Comparison of ENCODE assay signal across 9 mouse cellular contexts in the genomic region with DNA sequence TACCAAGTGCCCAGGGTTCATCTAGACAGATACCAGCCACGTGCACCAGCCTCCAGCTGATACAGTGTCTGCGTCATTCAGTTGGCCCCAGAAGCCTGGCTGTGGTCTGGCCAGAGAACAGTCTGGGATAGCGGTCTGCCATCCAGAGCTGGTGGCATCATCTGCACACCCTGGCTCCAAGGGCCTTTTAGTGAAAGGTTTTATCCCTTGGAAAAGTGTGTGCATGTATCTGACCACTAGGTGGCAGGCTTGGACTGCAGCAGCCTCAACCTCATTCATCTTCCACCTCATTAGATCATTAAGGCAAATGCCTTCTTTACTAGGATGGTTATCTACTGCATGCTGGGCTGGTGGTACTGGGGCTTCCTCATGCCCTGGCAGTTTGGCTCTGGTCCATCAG.
DNase-seq lines count a peak whose midpoint lies in the region; ATAC-seq and TF ChIP-seq lines count a peak whose summit lies in the region.
"Had no signal": no experiment of that assay in that cellular context is flagged by ENCODE, and none has a peak within 500 bp of the region (broad histone marks: within the 10 kb centered on the region; RNA-seq: fewer than 3 reads in every experiment).

No protein-coding gene starts in this region.

- H3K4me2 ChIP-seq in limb, embryonic 12.5 days: no peak overlapping the region
- no peak overlapping the region for H3K4me2 ChIP-seq in stomach, embryonic 15.5 days

- TF ChIP-seq CTCF in cortical plate, adult 2 months (IDR thresholded peaks at IDR 0.05; ENCODE audit: extremely low read depth, insufficient read depth, low read length): peak; percentile 99

- 9% methylated on average over 3 of the region's 3 CpGs for WGBS in limb, embryonic 12.5 days
- WGBS in stomach, embryonic 15.5 days: 19% methylated on average over 3 of the region's 3 CpGs

- no peak overlapping the region for H3K4me3 ChIP-seq in cortical plate, adult 2 months (ENCODE audit: insufficient read depth, low read length)
- H3K4me3 ChIP-seq in limb, embryonic 12.5 days (replicated peaks): no peak overlapping the region
- H3K4me3 ChIP-seq in stomach, embryonic 15.5 days (replicated peaks): no peak overlapping the region
- H3K4me3 ChIP-seq: erythroblast, embryonic 14.5 days had no signal

- 0 out of 2 replicates have a peak, but pooled peaks have one; percentile 20 for ATAC-seq in limb, embryonic 12.5 days (ENCODE audit: insufficient number of reproducible peaks, insufficient read depth, low FRiP score, low TSS enrichment, low read depth)
- ATAC-seq in monocyte, adult 5-6 weeks (replicated peaks; ENCODE audit: insufficient number of reproducible peaks, low FRiP score, low TSS enrichment, poor library complexity, severe bottlenecking): 0 out of 2 replicates have a peak, but pooled peaks have one; percentile 17
- 0 out of 2 replicates have a peak, but pooled peaks have one; percentile 50 for ATAC-seq in stomach, embryonic 15.5 days (ENCODE audit: insufficient read depth, low FRiP score, low read depth)

- H3K9ac ChIP-seq in limb, embryonic 12.5 days (replicated peaks): no peak overlapping the region
- no peak overlapping the region for H3K9ac ChIP-seq in stomach, embryonic 15.5 days

- 0 out of 2 replicates have a peak, but pooled peaks cover 4% of the 10 kb centered on the region for H3K27me3 ChIP-seq in limb, embryonic 12.5 days
- H3K27me3 ChIP-seq in stomach, embryonic 15.5 days (replicated peaks): no peaks in the 10 kb centered on the region

- no peaks in the 10 kb centered on the region for H3K9me3 ChIP-seq in limb, embryonic 12.5 days
- H3K9me3 ChIP-seq in stomach, embryonic 15.5 days: no peaks in the 10 kb centered on the region

- no peak overlapping the region for H3K27ac ChIP-seq in cortical plate, adult 2 months (ENCODE audit: insufficient read depth, low read length)
- no peak overlapping the region for H3K27ac ChIP-seq in limb, embryonic 12.5 days
- no peak overlapping the region for H3K27ac ChIP-seq in stomach, embryonic 15.5 days

- no peaks in the 10 kb centered on the region for H3K36me3 ChIP-seq in limb, embryonic 12.5 days
- no peaks in the 10 kb centered on the region for H3K36me3 ChIP-seq in stomach, embryonic 15.5 days

- peak; percentile 87 for DNase-seq in 3T3-L1 (ENCODE audit: low read depth, low spot score)
- peak; percentile 83 to 92 for DNase-seq in adrenal gland, adult (ENCODE audit: inconsistent age in 2 of 2, low spot score in 1 of 2)
- peak; percentile 67 for DNase-seq in gastrocnemius, postnatal 10 days
- peak; percentile 80 for DNase-seq in kidney, adult 9 months

- no peak for TF ChIP-seq POLR2A in cortical plate, adult 2 months (IDR thresholded peaks at IDR 0.05; ENCODE audit: extremely low read depth, insufficient read depth, low read length)

- H3K4me1 ChIP-seq in cortical plate, adult 2 months (ENCODE audit: control insufficient read depth, insufficient read depth, low read length): no peaks in the 10 kb centered on the region
- no peaks in the 10 kb centered on the region for H3K4me1 ChIP-seq in limb, embryonic 12.5 days (replicated peaks)
- no peaks in the 10 kb centered on the region for H3K4me1 ChIP-seq in stomach, embryonic 15.5 days
